Mouse (Mus musculus): ENCODE results near the gene Smim8.

- TF ChIP-seq HCFC1 (IDR thresholded peaks at IDR 0.05; ENCODE audit: borderline replicate concordance, insufficient read depth, low read length) (no peak), ZNF384 (IDR thresholded peaks at IDR 0.05; ENCODE audit: low read depth, low read length) (no peak)
Observed at GRCm38 (mm10) chr4:34782730-34783129, 4.5 kb upstream of the Smim8 start.
